Mouse (Mus musculus): ENCODE data around the gene Copg2. TPM values are rescaled to one million over a fixed set of nuclear protein-coding genes. Genes with fewer than 3 reads are reported as not detected.
"Not testable (repeated sequence)": the region's sequence is repeated elsewhere in the genome, so short reads cannot be mapped to it uniquely, and the experiment has no call there.

The Copg2 gene
- total RNA-seq, 2 experiments from 2014 or later: 40.3 to 45.7 TPM

DNA sequence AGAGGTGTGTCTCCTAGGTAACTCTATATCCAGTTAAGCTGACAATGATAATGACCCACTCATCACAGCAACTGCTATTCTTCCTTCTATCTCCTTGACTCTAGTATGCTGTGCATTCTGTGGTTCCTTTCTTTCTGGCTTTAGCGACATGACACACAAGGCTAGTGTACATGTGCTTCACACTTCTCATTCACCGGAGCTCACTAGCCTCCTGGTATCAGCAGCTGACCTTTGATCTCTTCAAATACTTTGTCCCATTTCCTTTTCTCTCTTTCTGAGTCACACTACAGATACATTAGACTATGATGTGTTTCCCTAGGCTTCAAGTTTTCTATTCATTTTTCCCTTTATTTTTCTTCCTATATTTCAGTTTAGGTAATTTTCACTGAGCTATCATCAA is 41.4 kb downstream of the Copg2 start:
- DNase-seq: no peak
- intact Hi-C loops (cut with DNase I): no loop called here

DNA sequence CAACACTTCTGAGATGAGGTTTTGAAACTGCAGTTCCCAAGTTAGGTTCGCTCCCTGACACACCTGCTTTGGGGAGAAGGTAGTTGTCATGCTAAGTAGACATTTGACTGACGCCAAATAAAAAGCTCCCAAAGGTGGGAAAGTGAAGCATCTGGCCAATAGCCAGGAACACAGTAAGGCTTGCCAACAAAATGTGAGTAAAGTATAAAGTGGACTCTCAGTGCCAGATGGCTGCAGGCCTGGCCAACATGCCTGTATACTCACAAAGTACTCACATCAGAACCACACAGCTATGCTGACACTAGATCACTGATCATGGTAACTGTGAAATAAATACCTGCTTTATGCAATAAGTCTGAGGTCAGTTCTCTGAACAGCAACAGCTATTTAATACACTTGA is 46.8 kb downstream of the Copg2 start:
- DNase-seq: peak; percentile 4 to 15

DNA sequence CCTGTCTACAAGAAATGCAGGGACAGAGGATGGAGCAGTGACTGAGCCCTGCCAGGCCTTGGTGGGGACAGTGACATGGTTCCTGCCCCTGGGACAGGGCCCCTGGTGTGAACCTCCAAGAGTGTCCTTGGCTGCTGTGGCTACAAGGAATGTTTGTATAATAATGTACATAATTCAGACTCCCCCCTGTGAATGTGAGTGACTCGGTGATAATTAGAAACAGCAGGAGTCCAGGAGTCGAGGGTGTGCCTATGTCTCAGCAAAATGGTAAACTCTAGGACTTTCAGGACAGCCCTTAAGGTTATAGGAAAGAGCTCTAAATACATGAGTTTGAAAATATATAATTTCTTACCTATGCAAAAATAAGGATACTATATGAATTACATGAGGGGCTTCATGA is 64.4 kb downstream of the Copg2 start:
- no peak for DNase-seq
- intact Hi-C loops (cut with DNase I): no loop called here

More for the DNA sequence above, 46.8 kb downstream of the Copg2 start:
- intact Hi-C loops (cut with DNase I): no loop called here

DNA sequence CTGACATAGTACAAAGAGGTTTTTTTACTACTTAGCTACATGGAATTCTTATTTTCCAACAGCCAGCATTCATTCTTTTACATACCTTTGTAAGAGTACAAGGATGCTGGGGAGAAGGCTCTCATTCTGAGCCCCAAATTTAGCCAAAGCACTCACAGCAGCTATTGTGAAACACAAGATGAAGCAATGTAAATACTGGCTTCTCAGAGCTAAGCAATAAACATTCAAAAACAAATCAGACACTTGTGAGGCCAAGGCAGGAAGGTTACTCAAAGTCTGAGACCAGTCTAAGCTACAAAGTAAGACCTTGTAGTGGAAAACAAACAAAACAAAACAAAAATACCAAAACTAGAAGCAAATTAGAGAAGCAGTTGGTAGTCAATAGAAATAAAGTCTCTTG is 83.0 kb downstream of the Copg2 start:
- intact Hi-C loops (cut with DNase I): no loop called here
- no peak for DNase-seq

DNA sequence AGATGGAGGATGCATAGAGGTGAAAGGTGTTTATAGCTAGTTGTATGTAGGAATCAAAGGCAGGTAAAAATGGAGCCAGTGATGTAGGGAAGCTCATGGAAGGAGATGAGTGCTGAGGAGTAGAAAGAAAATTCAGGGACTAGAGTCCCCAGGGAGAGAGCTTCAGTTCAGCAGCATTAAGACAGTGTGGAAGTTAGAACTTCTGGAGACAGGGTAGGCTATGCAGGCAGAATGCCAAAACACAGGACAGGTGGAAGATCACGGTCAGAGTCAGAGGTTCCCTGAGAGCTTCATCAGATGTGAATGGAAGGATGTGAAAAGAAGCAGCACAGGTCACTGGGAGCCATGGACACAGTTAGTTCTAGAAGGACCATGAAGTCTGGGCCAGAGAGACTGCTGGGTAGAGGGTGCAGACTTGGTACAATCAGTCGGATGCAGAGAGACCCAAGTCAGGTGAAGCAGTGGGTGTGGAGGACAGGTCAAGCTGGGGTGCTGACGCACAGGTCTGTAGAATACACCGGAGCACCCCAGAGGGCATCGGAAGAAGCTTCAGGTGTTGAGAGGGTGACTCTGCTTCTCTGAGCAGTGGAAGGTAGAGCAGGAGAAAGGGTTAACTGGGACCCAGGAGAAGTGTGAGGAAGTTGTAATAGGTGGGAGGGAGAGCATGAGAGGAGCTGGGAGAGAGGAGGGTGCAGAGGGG is 91.4 kb downstream of the Copg2 start:
- DNase-seq: no peak
- intact Hi-C loops (cut with DNase I): no loop called here

DNA sequence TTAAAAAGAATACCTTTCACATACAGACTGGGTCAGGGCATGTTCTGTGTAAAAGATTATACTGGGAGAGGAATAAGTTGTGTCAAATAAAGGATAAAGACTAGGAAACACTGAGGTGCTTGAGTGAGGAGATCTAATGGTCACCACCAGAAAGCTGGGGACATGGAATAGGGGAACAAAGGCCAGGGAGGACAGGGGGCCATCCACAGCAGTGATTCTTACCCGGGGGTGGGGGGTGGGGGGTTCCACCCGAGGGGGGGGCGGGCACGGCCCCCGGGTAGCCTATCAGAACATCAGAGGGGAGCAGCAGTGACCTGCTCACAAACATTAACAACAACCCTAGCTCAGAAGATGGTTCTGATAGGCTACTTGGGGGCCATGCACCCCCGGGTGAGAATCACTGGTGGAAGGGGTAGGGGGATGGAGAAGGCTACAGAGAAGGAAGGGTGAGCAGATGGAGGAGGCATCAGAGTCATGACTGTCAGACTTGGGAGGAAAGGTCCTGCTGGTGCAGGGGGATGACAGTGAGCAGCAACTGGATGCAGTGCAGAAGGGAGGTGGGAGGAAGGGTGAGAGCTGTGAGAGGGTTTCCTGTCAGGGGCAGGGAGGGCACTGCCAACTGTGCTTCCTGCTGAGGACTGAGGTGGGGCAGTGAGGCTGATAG is 92.1 kb downstream of the Copg2 start:
- DNase-seq: peak; percentile 21 to 25
- intact Hi-C loops (cut with DNase I): not testable (repeated sequence)

DNA sequence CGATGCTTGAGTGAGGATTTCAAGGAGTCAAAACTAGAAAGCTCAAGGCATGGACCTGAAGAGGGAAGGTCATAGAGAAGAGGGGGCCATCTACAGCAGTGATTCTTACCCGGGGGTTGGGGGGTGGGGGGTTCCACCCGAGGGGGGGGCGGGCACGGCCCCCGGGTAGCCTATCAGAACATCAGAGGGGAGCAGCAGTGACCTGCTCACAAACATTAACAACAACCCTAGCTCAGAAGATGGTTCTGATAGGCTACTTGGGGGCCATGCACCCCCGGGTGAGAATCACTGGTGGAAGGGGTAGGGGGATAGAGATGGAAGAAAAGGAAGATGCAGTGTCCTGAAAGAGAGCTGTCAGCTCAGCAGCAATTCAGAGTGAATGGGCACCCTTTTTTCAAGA is 93.7 kb downstream of the Copg2 start:
- intact Hi-C loops (cut with DNase I); DNase-seq: not testable (repeated sequence)

DNA sequence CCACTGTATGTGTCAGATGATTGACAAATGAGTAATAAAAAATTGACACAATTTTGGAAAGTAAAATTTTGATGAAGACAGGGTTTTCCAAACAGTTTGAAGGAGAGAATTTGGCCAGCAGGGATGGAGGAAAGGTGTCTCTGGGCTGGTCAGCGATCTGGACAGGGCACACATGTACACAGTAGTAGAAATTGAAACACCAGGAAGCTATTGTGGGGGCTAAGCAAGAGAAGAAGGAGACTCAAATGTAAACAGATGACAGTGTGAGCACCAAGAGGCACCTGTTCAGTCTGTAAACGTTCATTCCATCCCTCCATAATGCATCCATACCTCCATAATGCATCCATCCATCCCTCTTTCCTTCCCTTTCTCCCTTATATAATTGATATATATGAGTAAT is 145.4 kb downstream of the Copg2 start:
- DNase-seq: no peak
- intact Hi-C loops (cut with DNase I): no loop called here

DNA sequence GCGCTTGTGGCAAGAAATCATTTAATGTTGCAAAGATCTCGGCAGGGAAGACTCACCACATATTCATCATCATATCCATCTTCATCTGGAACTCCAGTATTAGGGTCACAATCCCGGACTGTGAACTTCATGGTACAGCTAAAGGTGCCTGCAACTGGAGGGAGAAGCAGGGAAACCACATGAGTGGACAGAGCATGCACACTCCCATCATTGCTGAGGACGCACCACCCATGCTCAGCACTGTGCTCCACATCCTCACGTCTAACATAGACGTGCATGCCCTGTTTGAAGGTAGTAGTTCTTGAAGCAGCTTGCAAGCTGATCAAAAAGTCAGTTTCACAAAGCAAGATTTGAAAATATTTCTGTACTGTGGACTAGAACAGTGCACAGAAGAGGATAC is 146.1 kb downstream of the Copg2 start:
- intact Hi-C loops (cut with DNase I): no loop called here
- DNase-seq: no peak

DNA sequence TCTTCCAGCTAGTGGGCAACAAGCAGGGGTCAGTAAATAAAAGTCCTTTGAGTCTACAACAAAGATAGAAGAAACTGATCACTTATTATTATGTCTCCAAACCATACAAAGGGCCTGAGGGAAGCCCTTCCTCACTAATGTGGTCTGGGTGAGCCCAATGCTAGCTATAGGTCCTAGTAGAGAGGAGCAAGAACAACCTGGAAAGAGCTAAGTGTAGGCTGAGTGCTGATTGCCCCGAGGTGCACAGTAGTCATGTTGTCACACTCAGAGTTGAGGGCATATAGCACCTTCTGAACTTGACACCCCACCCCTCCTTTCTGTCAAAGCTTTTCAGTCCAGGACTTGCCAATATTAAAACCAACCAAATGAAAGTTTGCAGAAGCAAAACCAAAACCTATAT is 146.7 kb downstream of the Copg2 start:
- no peak for DNase-seq
- intact Hi-C loops (cut with DNase I): no loop called here

DNA sequence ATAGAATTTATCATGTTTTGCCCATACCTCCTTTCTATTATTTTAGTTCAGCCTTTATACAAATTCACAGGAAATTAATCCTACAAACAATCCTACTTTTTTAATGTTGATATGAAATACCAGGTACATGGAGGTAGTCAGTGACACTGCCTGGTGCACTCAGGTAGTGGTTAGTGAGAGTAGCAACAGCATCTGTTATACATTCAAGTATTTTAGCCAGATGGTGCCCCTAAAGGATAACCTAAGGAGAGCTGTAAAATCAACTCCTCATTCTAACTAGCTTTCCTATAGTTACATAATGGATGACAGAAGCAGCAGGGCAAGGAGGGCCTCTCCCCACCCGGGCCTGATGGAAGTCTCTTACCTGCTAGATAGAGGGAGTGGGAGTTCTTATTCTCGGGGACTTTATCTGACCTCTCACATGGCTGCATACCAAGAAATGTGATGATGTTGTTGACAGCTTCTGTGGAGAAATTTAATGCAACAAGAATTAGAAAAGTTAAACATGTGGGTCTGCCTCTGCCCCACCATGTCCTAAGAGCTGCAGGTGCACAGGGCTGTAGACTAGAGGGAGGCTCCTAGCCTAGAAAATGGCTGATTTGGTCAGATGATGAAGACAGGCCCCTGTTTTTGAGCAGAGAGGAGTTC is 147.4 kb downstream of the Copg2 start:
- no peak for DNase-seq
- intact Hi-C loops (cut with DNase I): no loop called here

DNA sequence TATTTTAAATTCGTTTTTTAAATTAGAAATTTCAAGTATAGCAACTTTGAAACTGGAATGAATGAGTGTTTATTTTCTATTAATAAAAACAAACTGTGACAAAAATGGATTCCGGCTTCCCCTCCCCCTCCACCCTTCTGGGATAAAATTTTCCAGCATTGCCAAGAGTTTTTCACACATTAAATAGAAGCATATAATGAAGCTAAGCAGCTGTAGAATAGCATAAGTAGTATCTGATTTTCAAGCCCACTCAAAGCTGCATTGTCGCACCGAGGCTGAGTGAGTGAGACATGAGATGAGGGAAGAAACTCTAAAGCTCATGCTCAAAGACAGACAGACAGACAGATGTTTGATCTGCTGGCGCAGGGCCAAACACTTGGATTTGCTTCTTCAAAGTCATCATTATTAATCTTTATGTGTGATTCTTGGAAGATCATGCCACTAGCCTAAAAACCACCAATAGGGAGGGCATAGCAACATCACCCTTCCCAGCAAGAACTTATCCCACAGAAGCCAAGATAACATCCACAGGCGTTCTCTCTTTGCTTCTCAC is 148.2 kb downstream of the Copg2 start:
- intact Hi-C loops (cut with DNase I): no loop called here
- no peak for DNase-seq

DNA sequence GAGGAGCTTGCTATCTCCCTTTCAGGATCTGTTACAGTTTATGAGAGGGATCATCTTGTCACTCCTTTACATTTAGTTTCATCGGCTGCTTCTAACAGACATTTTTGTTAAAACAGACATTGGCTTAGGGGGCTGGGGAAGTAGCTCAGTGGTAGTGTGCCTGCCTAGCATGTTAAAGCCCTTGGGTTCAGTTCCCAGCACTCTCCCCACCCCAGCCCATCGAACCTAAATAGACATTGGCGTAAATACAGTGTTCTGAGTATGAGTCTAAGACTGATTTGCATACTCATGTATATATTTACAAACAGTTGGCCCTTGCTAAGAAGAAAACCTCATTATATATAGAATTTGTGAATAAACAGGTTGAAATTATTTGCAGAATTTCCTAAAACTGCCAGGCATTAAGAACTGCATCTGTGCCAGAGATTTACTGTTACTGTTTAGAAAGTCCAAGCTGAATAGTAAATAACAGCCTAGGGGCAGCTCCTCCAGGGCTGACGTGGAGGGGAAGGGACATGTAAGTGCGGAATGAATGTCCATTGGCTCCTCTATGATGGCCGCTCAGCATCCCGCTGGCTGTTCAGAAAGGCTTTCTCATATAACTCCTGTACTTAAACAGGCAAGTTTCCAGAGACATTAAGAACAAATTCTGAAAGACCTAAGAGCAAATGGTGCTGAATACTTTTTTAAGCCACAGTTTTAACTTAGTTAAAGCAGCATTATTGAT is 148.8 kb downstream of the Copg2 start:
- intact Hi-C loops (cut with DNase I): no loop called here
- DNase-seq: no peak

DNA sequence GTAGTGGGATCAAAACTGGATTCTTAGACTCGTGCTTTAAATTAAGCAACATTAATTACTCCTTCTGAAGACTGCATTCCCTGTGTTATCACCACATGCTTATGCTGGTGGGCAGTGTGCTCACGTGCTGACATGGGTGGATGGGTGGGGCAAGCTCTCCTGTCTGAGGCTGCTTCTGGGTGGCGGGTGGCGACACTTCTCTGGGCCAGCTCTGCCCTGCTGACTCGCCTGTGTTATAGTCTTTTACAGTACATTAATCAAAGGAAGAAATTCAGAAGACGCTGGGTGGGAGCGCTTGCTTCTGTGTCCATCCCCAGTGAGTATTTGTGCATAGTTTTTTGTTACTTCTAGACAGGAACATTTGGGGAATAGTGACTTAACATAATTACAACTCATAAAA is 151.0 kb downstream of the Copg2 start:
- no peak for DNase-seq

DNA sequence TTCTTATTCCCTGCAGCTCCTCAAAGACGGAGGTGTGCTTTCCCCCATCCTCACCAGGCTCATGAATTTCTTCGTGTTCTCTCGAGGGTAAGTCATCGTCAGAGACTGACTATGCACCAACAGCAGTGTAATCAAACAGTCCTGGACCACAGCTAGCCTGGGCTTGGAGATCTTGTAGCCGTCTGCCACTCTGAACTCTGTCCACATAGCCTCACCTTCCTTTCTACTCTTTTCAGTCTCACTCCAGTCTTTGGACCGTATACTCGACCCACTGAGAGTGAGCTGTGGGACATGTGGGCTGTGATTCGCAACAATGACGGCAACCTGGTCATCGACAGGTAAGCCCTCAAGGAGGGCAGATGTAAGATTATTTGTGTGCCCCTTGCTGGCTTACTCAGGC is 151.7 kb downstream of the Copg2 start:
- no peak for DNase-seq
- intact Hi-C loops (cut with DNase I): no loop called here

More for the DNA sequence above, 151.0 kb downstream of the Copg2 start:
- intact Hi-C loops (cut with DNase I): no loop called here

DNA sequence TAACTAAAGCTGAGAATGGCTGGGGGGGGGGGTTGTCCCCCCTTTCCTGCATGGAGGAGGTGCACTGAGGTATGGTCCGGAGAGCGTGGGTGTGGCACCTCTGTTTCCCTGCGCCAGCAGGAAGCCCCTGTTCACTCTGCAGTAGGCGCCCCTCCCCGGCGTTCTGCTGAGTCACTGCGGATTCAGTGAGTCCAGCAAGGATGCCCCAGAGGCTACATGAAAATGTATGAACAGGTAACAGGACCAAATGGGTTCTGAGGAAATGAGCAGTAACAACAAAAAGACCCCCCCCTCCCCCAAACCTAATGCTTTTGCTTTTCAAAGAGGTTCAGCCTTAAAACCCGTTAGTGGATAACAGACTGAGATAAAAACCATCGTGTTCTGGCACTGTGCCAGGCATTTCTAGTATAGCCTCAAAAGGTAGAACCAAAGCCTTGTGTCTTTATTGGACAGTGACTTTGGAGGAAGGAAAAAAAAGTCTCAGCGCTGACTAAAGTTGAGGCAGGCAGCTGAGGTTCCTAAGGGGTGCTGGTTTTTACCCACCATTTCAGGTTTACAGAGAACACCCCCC is 157.3 kb downstream of the Copg2 start:
- intact Hi-C loops (cut with DNase I): no loop called here
- DNase-seq: peak; percentile 25 to 37

DNA sequence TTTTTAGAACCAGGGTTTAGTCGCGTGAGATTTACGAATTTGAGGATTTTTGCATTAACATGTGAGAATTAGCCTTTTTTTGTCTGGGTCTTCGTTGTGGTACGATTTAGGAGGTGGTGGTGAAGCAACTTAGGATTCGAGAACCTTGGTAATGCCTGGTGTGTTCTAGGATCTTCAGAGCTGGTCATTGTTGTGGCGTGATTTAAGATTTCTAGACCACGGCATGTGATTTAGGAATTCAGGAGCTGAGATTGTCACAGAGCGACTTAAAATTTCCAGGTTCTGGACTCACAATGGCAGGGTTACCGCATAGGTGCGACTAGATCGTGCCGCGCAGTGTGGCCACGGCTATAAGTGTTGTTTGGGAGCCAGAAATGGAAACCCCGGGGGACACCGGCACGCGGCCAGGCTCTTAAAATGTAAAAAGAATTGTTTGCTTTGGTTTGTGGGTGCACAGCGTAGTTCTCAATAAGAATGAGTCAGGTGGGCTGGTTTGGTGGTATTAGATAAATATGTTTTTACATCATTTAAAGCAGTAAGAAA is 158.1 kb downstream of the Copg2 start:
- DNase-seq: no peak
- intact Hi-C loops (cut with DNase I): no loop called here

DNA sequence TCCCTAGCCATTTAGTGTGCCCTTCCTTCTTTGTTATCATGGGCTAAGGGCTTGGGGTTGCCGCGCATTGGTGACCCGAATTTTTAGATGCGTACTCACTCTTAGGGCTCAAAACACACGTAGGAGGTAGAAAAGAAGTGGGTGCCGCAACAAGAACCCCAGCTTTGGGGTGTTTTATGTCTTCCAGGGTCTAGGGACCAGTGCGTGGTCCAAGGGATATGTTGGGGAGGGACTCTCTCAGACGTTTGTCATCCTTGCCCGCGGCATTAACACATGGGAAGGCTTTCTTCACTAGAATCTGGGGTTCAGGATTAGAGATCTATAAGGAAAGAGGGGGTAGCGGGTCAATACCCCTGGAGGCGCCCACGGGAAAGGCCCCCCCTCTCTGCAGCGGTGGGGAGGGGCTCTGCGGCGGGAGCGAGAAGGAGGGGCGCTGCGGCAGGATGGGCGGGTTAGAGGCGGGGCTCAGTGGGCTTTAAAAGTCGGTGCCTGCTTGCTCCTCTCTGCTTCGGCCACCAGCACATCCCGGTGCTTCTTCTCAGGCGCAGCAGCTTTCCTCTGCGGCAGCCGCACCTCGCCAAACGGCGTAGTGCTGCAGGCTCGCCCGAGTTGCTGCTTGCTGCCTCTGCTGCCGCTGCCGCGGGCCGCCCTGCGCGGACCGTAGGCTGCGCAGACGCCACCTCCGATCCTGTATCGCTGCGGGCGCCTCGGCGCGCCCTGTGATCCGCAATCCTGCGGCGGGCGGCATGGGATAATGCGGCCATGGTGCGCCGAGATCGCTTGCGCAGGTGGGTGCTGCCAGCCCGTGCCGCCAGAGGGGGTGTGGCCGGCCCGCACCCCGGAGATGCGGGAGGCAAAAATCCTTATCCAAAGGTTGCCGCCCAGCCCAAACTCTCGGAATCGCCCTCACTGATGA is 158.8 kb downstream of the Copg2 start:
- intact Hi-C loops (cut with DNase I): no loop called here

DNA sequence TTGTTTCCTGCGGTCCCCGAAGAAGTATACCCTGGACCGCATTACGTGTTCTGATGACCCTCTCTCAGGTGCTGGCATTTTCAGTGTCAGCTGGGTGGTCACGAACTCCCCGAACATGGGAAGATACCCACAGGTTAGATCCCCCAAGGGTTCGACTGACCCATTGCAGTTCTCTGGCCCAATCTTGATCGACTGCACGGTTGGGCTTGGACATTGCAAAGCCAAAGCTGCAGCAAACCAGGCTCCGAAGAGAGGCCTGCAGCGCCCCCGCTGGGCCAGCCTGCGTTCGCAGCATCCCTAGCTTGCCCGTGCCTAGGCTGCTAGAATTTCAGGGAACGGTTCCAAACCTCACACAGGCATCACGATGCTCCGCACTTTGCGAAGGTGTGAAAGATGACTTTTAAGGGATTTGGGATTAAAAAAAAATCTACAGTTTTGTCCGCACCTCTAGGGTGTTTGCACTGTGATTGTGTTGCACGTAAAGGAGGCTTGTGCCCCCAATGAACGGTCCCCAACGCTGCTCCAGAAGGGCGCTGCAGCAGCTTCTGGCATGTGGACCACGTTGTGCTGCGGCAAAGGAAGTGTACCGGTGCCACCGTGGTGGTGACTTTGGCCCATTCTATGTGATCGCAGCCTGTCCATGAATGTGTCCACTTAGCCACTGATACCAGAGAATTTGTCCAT is 159.6 kb downstream of the Copg2 start:
- intact Hi-C loops (cut with DNase I): no loop called here
- DNase-seq: peak; percentile 82

More for the DNA sequence above, 158.8 kb downstream of the Copg2 start:
- peak; percentile 81 to 82 for DNase-seq

All from heart, postnatal 14 days (tissue).